Comparison of ENCODE assay signal across 10 mouse cellular contexts in genomic region chr17:57062548-57062947, GRCm38 (mm10). TPM values are rescaled to one million over a fixed set of nuclear protein-coding genes. Genes with fewer than 3 reads are reported as not detected.
DNase-seq lines count a peak whose midpoint lies in the region; ATAC-seq and TF ChIP-seq lines count a peak whose summit lies in the region.
"Had no signal": no experiment of that assay in that cellular context is flagged by ENCODE, and none has a peak within 500 bp of the region (broad histone marks: within the 10 kb centered on the region; RNA-seq: fewer than 3 reads in every experiment).

No protein-coding gene starts in this region.

- no peak overlapping the region for H3K27ac ChIP-seq in heart, embryonic 13.5 days (replicated peaks)
- peak overlapping the region; percentile 10; the same call in 1 of the 2 replicates for H3K27ac ChIP-seq in ES-E14 (ENCODE audit: insufficient read depth, low read depth, low read length, poor library complexity, severe bottlenecking)
- no peak overlapping the region for H3K27ac ChIP-seq in forebrain, postnatal 0 days (ENCODE audit: low read depth, low read length)
- H3K27ac ChIP-seq in liver, embryonic 13.5 days = no peak overlapping the region

- no peak for DNase-seq in heart, adult 9 months (ENCODE audit: low spot score in 2 of 2)
- no peak for DNase-seq in ES-E14 (ENCODE audit: low read depth, low spot score)
- no peak for DNase-seq in forebrain, postnatal 0 days
- no peak for DNase-seq in liver, embryonic 13.5 days
- no peak for DNase-seq in left cerebral cortex, adult 8-10 months (ENCODE audit: low spot score in 2 of 2)
- DNase-seq in gastrocnemius, postnatal 25 days = no peak
- no peak for DNase-seq in cerebellum, adult 18-20 months

- in situ Hi-C loops in ES-E14 (cut with MboI; ENCODE audit: low sequenced_read_pairs in 2 of 2, unreplicated experiment in 2 of 2) = no loop called here

- peaks cover 33% of the 10 kb centered on the region for H3K4me1 ChIP-seq in heart, embryonic 13.5 days
- peaks cover 0 to 23% of the 10 kb centered on the region in 2 experiments; a peak in 2 of 4 replicates for H3K4me1 ChIP-seq in ES-E14 (ENCODE audit: control insufficient read depth in 2 of 2, insufficient read depth in 2 of 2, low read length in 2 of 2, poor library complexity in 1 of 2)
- peaks cover 9% of the 10 kb centered on the region for H3K4me1 ChIP-seq in forebrain, postnatal 0 days (ENCODE audit: insufficient read depth)
- H3K4me1 ChIP-seq in liver, embryonic 13.5 days (replicated peaks) = peaks cover 55% of the 10 kb centered on the region

- H3K9ac ChIP-seq in heart, embryonic 13.5 days = peak overlapping the region; percentile 17
- H3K9ac ChIP-seq in ES-E14 (ENCODE audit: insufficient read depth, low read depth, low read length, poor library complexity, severe bottlenecking) = peak overlapping the region; percentile 74
- H3K9ac ChIP-seq in forebrain, postnatal 0 days = no peak overlapping the region
- peak overlapping the region; percentile 13; the same call in 1 of the 2 replicates for H3K9ac ChIP-seq in liver, embryonic 13.5 days

- WGBS in heart, embryonic 13.5 days = under 1% methylated on average over 22 of the region's 22 CpGs
- WGBS in forebrain, postnatal 0 days = 4% methylated on average over 22 of the region's 22 CpGs
- WGBS in liver, embryonic 13.5 days (ENCODE audit: insufficient replicate concordance) = 2% methylated on average over 22 of the region's 22 CpGs

- no peak for ATAC-seq in heart, embryonic 13.5 days (ENCODE audit: extremely low read depth, insufficient number of reproducible peaks, low FRiP score, low TSS enrichment)
- ATAC-seq in forebrain, postnatal 0 days = no peak
- no peak for ATAC-seq in liver, embryonic 13.5 days (ENCODE audit: low read depth)

- no peak for TF ChIP-seq CTCF in forebrain, postnatal 0 days (IDR thresholded peaks at IDR 0.05; ENCODE audit: low read depth)

- peaks cover under 1% of the 10 kb centered on the region; the same call in 1 of the 2 replicates for H3K36me3 ChIP-seq in heart, embryonic 13.5 days
- peaks cover 8% of the 10 kb centered on the region; the same call in 1 of the 2 replicates for H3K36me3 ChIP-seq in ES-E14 (ENCODE audit: control insufficient read depth, insufficient read depth, low read length, poor library complexity, severe bottlenecking)
- no peaks in the 10 kb centered on the region for H3K36me3 ChIP-seq in forebrain, postnatal 0 days (ENCODE audit: insufficient read depth)
- no peaks in the 10 kb centered on the region for H3K36me3 ChIP-seq in liver, embryonic 13.5 days

- no peaks in the 10 kb centered on the region for H3K9me3 ChIP-seq in heart, embryonic 13.5 days
- H3K9me3 ChIP-seq in ES-E14 (ENCODE audit: control insufficient read depth, insufficient read depth, low read depth, low read length) = no peaks in the 10 kb centered on the region
- H3K9me3 ChIP-seq in forebrain, postnatal 0 days (ENCODE audit: low read length) = no peaks in the 10 kb centered on the region
- no peaks in the 10 kb centered on the region for H3K9me3 ChIP-seq in liver, embryonic 13.5 days (replicated peaks)

- peak overlapping the region; percentile 49 for H3K4me3 ChIP-seq in heart, embryonic 13.5 days
- peak overlapping the region; percentile 69 to 78 for H3K4me3 ChIP-seq in ES-E14 (ENCODE audit: insufficient read depth in 1 of 2, low read depth in 1 of 2, low read length in 2 of 2, poor library complexity in 1 of 2, severe bottlenecking in 1 of 2)
- peak overlapping the region; percentile 30 for H3K4me3 ChIP-seq in forebrain, postnatal 0 days (ENCODE audit: low read depth, low read length)
- H3K4me3 ChIP-seq in liver, embryonic 13.5 days (replicated peaks) = peak overlapping the region; percentile 49

- H3K27me3 ChIP-seq in heart, embryonic 13.5 days (replicated peaks) = peaks cover 67% of the 10 kb centered on the region
- H3K27me3 ChIP-seq in forebrain, postnatal 0 days (ENCODE audit: insufficient read depth, low read length) = peaks cover 22% of the 10 kb centered on the region
- peaks cover 86% of the 10 kb centered on the region for H3K27me3 ChIP-seq in liver, embryonic 13.5 days

- H3K4me2 ChIP-seq in heart, embryonic 13.5 days = peak overlapping the region; percentile 75
- H3K4me2 ChIP-seq in forebrain, postnatal 0 days (ENCODE audit: low read depth) = peak overlapping the region; percentile 45
- peak overlapping the region; percentile 64 for H3K4me2 ChIP-seq in liver, embryonic 13.5 days

TF ChIP-seq in ES-E14, 5 proteins besides CTCF, POLR2A, EP300 and RAD21:
- TF ChIP-seq CHD2 (IDR thresholded peaks at IDR 0.05; ENCODE audit: low read depth, low read length) (no peak), ZNF384 (IDR thresholded peaks at IDR 0.05; ENCODE audit: low read depth, low read length) (peak; percentile 82; the same call in 1 of the 2 replicates)

RNA-seq across cellular contexts. Expression of gene Slc25a23, which starts 2.9 kb away (rescaled TPM):
- polyA plus RNA-seq in heart, embryonic 13.5 days (2015; fragmentation: Nextera tagmentation; extraction: Ambion mirVana) = 13.2 and 14.0 TPM in 2 replicates
- total RNA-seq in ES-E14 (2012; rRNA removed) = 5.2 and 5.9 TPM in 2 replicates
- 75.7 and 101 TPM in 2 replicates for total RNA-seq in forebrain, postnatal 0 days (2014; rRNA removed)
- polyA plus RNA-seq in forebrain, postnatal 0 days (2015; fragmentation: Nextera tagmentation; extraction: Ambion mirVana) = 38.8 and 43.2 TPM in 2 replicates
- polyA plus RNA-seq in liver, embryonic 13.5 days (2015; fragmentation: Nextera tagmentation; extraction: Ambion mirVana) = 2.4 and 2.9 TPM in 2 replicates
- 100 to 1,000 TPM; 313 to 347 (median 323) TPM for total RNA-seq in left cerebral cortex, adult 8-10 months (2022)
- total RNA-seq in gastrocnemius, postnatal 25 days (2021) = 10 to 100 TPM; 35.8 to 48.9 TPM

RNA-seq across cellular contexts. Expression of gene Crb3, which starts 3.6 kb away (rescaled TPM):
- 2.3 and 2.5 TPM in 2 replicates for polyA plus RNA-seq in heart, embryonic 13.5 days (2015; fragmentation: Nextera tagmentation; extraction: Ambion mirVana)
- total RNA-seq in ES-E14 (2012; rRNA removed) = 6.2 and 15.4 TPM in 2 replicates
- total RNA-seq in forebrain, postnatal 0 days (2014; rRNA removed) = 2.0 and 4.0 TPM in 2 replicates
- 2.4 and 3.5 TPM in 2 replicates for polyA plus RNA-seq in forebrain, postnatal 0 days (2015; fragmentation: Nextera tagmentation; extraction: Ambion mirVana)
- polyA plus RNA-seq in liver, embryonic 13.5 days (2015; fragmentation: Nextera tagmentation; extraction: Ambion mirVana) = 2.9 and 3.1 TPM in 2 replicates
- total RNA-seq in left cerebral cortex, adult 8-10 months (2022) = 1 to 10 TPM in 3 of 4 experiments, under 1 TPM in 1; 0.51 to 2.6 (median 1.7) TPM
- total RNA-seq in gastrocnemius, postnatal 25 days (2021) = under 1 TPM; 0.77 to 0.99 TPM

RNA-seq across cellular contexts. Expression of gene Dennd1c, which starts 15.8 kb away (rescaled TPM):
- polyA plus RNA-seq in heart, embryonic 13.5 days (2015; fragmentation: Nextera tagmentation; extraction: Ambion mirVana) = 1.0 and 1.7 TPM in 2 replicates
- 0.45 and 0.53 TPM in 2 replicates for total RNA-seq in ES-E14 (2012; rRNA removed)
- 0.92 and 1.00 TPM in 2 replicates for total RNA-seq in forebrain, postnatal 0 days (2014; rRNA removed)
- 1.4 and 1.9 TPM in 2 replicates for polyA plus RNA-seq in forebrain, postnatal 0 days (2015; fragmentation: Nextera tagmentation; extraction: Ambion mirVana)
- 0.97 and 1.6 TPM in 2 replicates for polyA plus RNA-seq in liver, embryonic 13.5 days (2015; fragmentation: Nextera tagmentation; extraction: Ambion mirVana)
- total RNA-seq in left cerebral cortex, adult 8-10 months (2022) = 1 to 10 TPM; 1.1 to 3.9 (median 2.5) TPM
- total RNA-seq in gastrocnemius, postnatal 25 days (2021) = 1 to 10 TPM in 1 of 2 experiments, under 1 TPM in 1; 0.31 to 1.2 TPM

RNA-seq across cellular contexts. Expression of gene Slc25a41, which starts 21.1 kb away (rescaled TPM):
- not detected in 2 replicates for polyA plus RNA-seq in heart, embryonic 13.5 days (2015; fragmentation: Nextera tagmentation; extraction: Ambion mirVana)
- 0.37 and 0.40 TPM in 2 replicates for total RNA-seq in ES-E14 (2012; rRNA removed)
- not detected in 2 replicates for total RNA-seq in forebrain, postnatal 0 days (2014; rRNA removed)
- polyA plus RNA-seq in forebrain, postnatal 0 days (2015; fragmentation: Nextera tagmentation; extraction: Ambion mirVana) = not detected in 2 replicates
- not detected in 2 replicates for polyA plus RNA-seq in liver, embryonic 13.5 days (2015; fragmentation: Nextera tagmentation; extraction: Ambion mirVana)
- total RNA-seq in left cerebral cortex, adult 8-10 months (2022) = under 1 TPM in 1 of 4 experiments, not detected in 3; 0.30 TPM
- not detected for total RNA-seq in gastrocnemius, postnatal 25 days (2021)
- total RNA-seq: common myeloid progenitor, adult 5-6 weeks had no signal
- polyA plus RNA-seq: thymus, postnatal 0 days had no signal

RNA-seq across cellular contexts. Expression of gene Tubb4a, which starts 25.0 kb away (rescaled TPM):
- 7.9 and 9.7 TPM in 2 replicates for polyA plus RNA-seq in heart, embryonic 13.5 days (2015; fragmentation: Nextera tagmentation; extraction: Ambion mirVana)
- 0.32 and 0.89 TPM in 2 replicates for total RNA-seq in ES-E14 (2012; rRNA removed)
- total RNA-seq in forebrain, postnatal 0 days (2014; rRNA removed) = 131 and 157 TPM in 2 replicates
- 453 and 500 TPM in 2 replicates for polyA plus RNA-seq in forebrain, postnatal 0 days (2015; fragmentation: Nextera tagmentation; extraction: Ambion mirVana)
- polyA plus RNA-seq in liver, embryonic 13.5 days (2015; fragmentation: Nextera tagmentation; extraction: Ambion mirVana) = 0.55 and 0.87 TPM in 2 replicates
- 100 to 1,000 TPM; 607 to 698 (median 653) TPM for total RNA-seq in left cerebral cortex, adult 8-10 months (2022)
- total RNA-seq in gastrocnemius, postnatal 25 days (2021) = 1 to 10 TPM; 1.1 to 1.3 TPM
- total RNA-seq: common myeloid progenitor, adult 5-6 weeks had no signal
